Mouse (Mus musculus) embryonic facial prominence, embryonic 10.5 days (tissue): Measurements from ENCODE around the gene Fgf12. TPM values are rescaled to one million over a fixed set of nuclear protein-coding genes. Genes with fewer than 3 reads are reported as not detected.

Experiments used
- DNase-seq: peaks from one replicate; pipeline ENCODE4 v3.0.0-alpha.2; 2017; ENCODE audit warnings: low spot score
- H3K27ac ChIP-seq: fragments of 300-500 bp; sonication (generic); replicated peaks from 2 replicates; pipeline ENCODE4 v1.5.1; 2016; ENCODE audit warnings: mild to moderate bottlenecking
- H3K27me3 ChIP-seq: fragments of 300-500 bp; sonication (generic); replicated peaks from 2 replicates; pipeline ENCODE4 v1.6.1; 2016; ENCODE audit warnings: low read depth, mild to moderate bottlenecking; ENCODE audit not compliant: poor library complexity, severe bottlenecking
- H3K36me3 ChIP-seq: fragments of 300-500 bp; sonication (generic); replicated peaks from 2 replicates; pipeline ENCODE4 v1.6.1; 2016; ENCODE audit warnings: mild to moderate bottlenecking, moderate library complexity
- H3K4me1 ChIP-seq: fragments of 300-500 bp; sonication (generic); 2 replicates; pipeline ENCODE4 v1.6.1; 2016
- H3K4me3 ChIP-seq: fragments of 300-500 bp; sonication (generic); 2 replicates; pipeline ENCODE4 v1.5.1; 2016; ENCODE audit warnings: mild to moderate bottlenecking, moderate library complexity
- H3K9me3 ChIP-seq: fragments of 300-500 bp; sonication (generic); 2 replicates; pipeline ENCODE4 v1.6.1; 2016; ENCODE audit warnings: mild to moderate bottlenecking
- WGBS: fragments of 180-500 bp; shearing (Covaris S2); methylation state at CpG from one replicate; pipeline ENCODE4 v1.1.7; 2016; 5-methylcytosine and 5-hydroxymethylcytosine counted together
- polyA plus RNA-seq: library from polyadenylated mRNA; unstranded; fragments of >200 nt; fragmentation: Nextera tagmentation; extraction: Ambion mirVana; gene quantifications from 2 replicates; pipeline ENCODE4 v1.2.1, GENCODE M21; 2016

The Fgf12 gene
- polyA plus RNA-seq, 1 experiment from 2014 or later: 2.5 TPM

GRCm38 (mm10) chr16:28681625-28682024 is 71.2 kb downstream of the Fgf12 start:
- H3K4me1 ChIP-seq: no peaks in the 10 kb centered on the region
- H3K27ac ChIP-seq: no peak overlapping the region
- no peak for DNase-seq
- no peaks in the 10 kb centered on the region for H3K27me3 ChIP-seq
- H3K4me3 ChIP-seq: no peak overlapping the region
- H3K9me3 ChIP-seq: no peaks in the 10 kb centered on the region
- H3K36me3 ChIP-seq: no peaks in the 10 kb centered on the region
- 85% methylated on average over 3 of the region's 3 CpGs for WGBS

- no peaks in the 10 kb centered on the region for H3K4me1 ChIP-seq
- H3K36me3 ChIP-seq: no peaks in the 10 kb centered on the region
- no peaks in the 10 kb centered on the region for H3K9me3 ChIP-seq
- no peak overlapping the region for H3K4me3 ChIP-seq
- DNase-seq: no peak
- H3K27ac ChIP-seq: no peak overlapping the region
- WGBS: 86% methylated on average over 5 of the region's 5 CpGs
- no peaks in the 10 kb centered on the region for H3K27me3 ChIP-seq
Measured at GRCm38 (mm10) chr16:28668815-28669347, 84.0 kb downstream of the Fgf12 start.

GRCm38 (mm10) chr16:28652640-28653039 is 100.2 kb downstream of the Fgf12 start:
- 89% methylated on average over 10 of the region's 10 CpGs for WGBS
- Histone ChIP-seq H3K27me3 (no peaks in the 10 kb centered on the region), H3K4me1 (no peaks in the 10 kb centered on the region)

GRCm38 (mm10) chr16:28650589-28650988 is 102.3 kb downstream of the Fgf12 start:
- no peaks in the 10 kb centered on the region for H3K4me1 ChIP-seq
- H3K27me3 ChIP-seq: no peaks in the 10 kb centered on the region
- no peak overlapping the region for H3K4me3 ChIP-seq
- DNase-seq: no peak
- WGBS: 80% methylated on average over 3 of the region's 3 CpGs
- H3K36me3 ChIP-seq: no peaks in the 10 kb centered on the region
- no peaks in the 10 kb centered on the region for H3K9me3 ChIP-seq
- H3K27ac ChIP-seq: no peak overlapping the region

More at GRCm38 (mm10) chr16:28652640-28653039, 100.2 kb downstream of the Fgf12 start:
- no peak overlapping the region for H3K27ac ChIP-seq
- H3K36me3 ChIP-seq: no peaks in the 10 kb centered on the region
- no peak overlapping the region for H3K4me3 ChIP-seq
- no peak for DNase-seq
- no peaks in the 10 kb centered on the region for H3K9me3 ChIP-seq

GRCm38 (mm10) chr16:28645030-28645429 is 107.8 kb downstream of the Fgf12 start:
- 91% methylated on average over 3 of the region's 3 CpGs for WGBS
- no peaks in the 10 kb centered on the region for H3K27me3 ChIP-seq
- no peaks in the 10 kb centered on the region for H3K9me3 ChIP-seq
- DNase-seq: no peak
- H3K4me3 ChIP-seq: no peak overlapping the region
- no peaks in the 10 kb centered on the region for H3K4me1 ChIP-seq
- H3K36me3 ChIP-seq: no peaks in the 10 kb centered on the region
- H3K27ac ChIP-seq: no peak overlapping the region

GRCm38 (mm10) chr16:28631721-28632120 is 121.1 kb downstream of the Fgf12 start:
- 84% methylated on average over 5 of the region's 5 CpGs for WGBS
- no peak for DNase-seq
- no peak overlapping the region for H3K27ac ChIP-seq
- no peaks in the 10 kb centered on the region for H3K9me3 ChIP-seq
- H3K4me1 ChIP-seq: no peaks in the 10 kb centered on the region
- no peaks in the 10 kb centered on the region for H3K36me3 ChIP-seq
- H3K4me3 ChIP-seq: no peak overlapping the region
- H3K27me3 ChIP-seq: no peaks in the 10 kb centered on the region

- 0 out of 2 replicates have a peak, but pooled peaks cover under 1% of the 10 kb centered on the region for H3K4me1 ChIP-seq
- WGBS: 91% methylated on average over 11 of the region's 11 CpGs
- no peak overlapping the region for H3K27ac ChIP-seq
- no peak overlapping the region for H3K4me3 ChIP-seq
- DNase-seq: no peak
- no peaks in the 10 kb centered on the region for H3K9me3 ChIP-seq
- H3K36me3 ChIP-seq: no peaks in the 10 kb centered on the region
- no peaks in the 10 kb centered on the region for H3K27me3 ChIP-seq
Measured at GRCm38 (mm10) chr16:28630771-28631484, 121.9 kb downstream of the Fgf12 start.

GRCm38 (mm10) chr16:28626259-28626658 is 126.6 kb downstream of the Fgf12 start:
- H3K9me3 ChIP-seq: peaks cover 10% of the 10 kb centered on the region; the same call in 1 of the 2 replicates
- DNase-seq: no peak
- 0 out of 2 replicates have a peak, but pooled peaks cover 3% of the 10 kb centered on the region for H3K4me1 ChIP-seq
- no peak overlapping the region for H3K4me3 ChIP-seq
- H3K36me3 ChIP-seq: no peaks in the 10 kb centered on the region
- 85% methylated on average over 6 of the region's 6 CpGs for WGBS
- no peak overlapping the region for H3K27ac ChIP-seq
- H3K27me3 ChIP-seq: no peaks in the 10 kb centered on the region

GRCm38 (mm10) chr16:28625689-28626088 is 127.2 kb downstream of the Fgf12 start:
- Histone ChIP-seq H3K27ac (no peak overlapping the region), H3K36me3 (no peaks in the 10 kb centered on the region), H3K27me3 (no peaks in the 10 kb centered on the region), H3K4me1 (0 out of 2 replicates have a peak, but pooled peaks cover 3% of the 10 kb centered on the region), H3K9me3 (peaks cover 10% of the 10 kb centered on the region; the same call in 1 of the 2 replicates), H3K4me3 (no peak overlapping the region)
- WGBS: 59% methylated on average over 5 of the region's 5 CpGs
- peak; percentile 13 for DNase-seq

GRCm38 (mm10) chr16:28614412-28614811 is 138.5 kb downstream of the Fgf12 start:
- H3K9me3 ChIP-seq: no peaks in the 10 kb centered on the region
- peaks cover 20% of the 10 kb centered on the region for H3K4me1 ChIP-seq
- 78% methylated on average over 3 of the region's 3 CpGs for WGBS
- no peaks in the 10 kb centered on the region for H3K27me3 ChIP-seq
- no peaks in the 10 kb centered on the region for H3K36me3 ChIP-seq
- H3K4me3 ChIP-seq: no peak overlapping the region
- no peak for DNase-seq
- no peak overlapping the region for H3K27ac ChIP-seq

GRCm38 (mm10) chr16:28610940-28611339 is 141.9 kb downstream of the Fgf12 start:
- Histone ChIP-seq H3K36me3 (no peaks in the 10 kb centered on the region), H3K27me3 (no peaks in the 10 kb centered on the region), H3K4me3 (no peak overlapping the region), H3K4me1 (peaks cover 23% of the 10 kb centered on the region), H3K27ac (no peak overlapping the region; the same call in 1 of the 2 replicates), H3K9me3 (no peaks in the 10 kb centered on the region)
- peak; percentile 86 for DNase-seq
- 10% methylated on average over 3 of the region's 3 CpGs for WGBS

GRCm38 (mm10) chr16:28603155-28603554 is 149.7 kb downstream of the Fgf12 start:
- Histone ChIP-seq H3K36me3 (no peaks in the 10 kb centered on the region), H3K4me1 (0 out of 2 replicates have a peak, but pooled peaks cover 3% of the 10 kb centered on the region), H3K9me3 (no peaks in the 10 kb centered on the region), H3K4me3 (no peak overlapping the region), H3K27me3 (no peaks in the 10 kb centered on the region), H3K27ac (no peak overlapping the region)
- whole genome bisulfite sequencing: 76% methylated on average over 1 of the region's 1 CpGs
- DNase-seq: no peak

- Histone ChIP-seq H3K27ac (no peak overlapping the region), H3K27me3 (no peaks in the 10 kb centered on the region), H3K36me3 (no peaks in the 10 kb centered on the region), H3K4me1 (no peaks in the 10 kb centered on the region), H3K4me3 (no peak overlapping the region), H3K9me3 (no peaks in the 10 kb centered on the region)
- 81% methylated on average over 4 of the region's 4 CpGs for WGBS
- no peak for DNase-seq
Measured at GRCm38 (mm10) chr16:28601723-28602122, 151.1 kb downstream of the Fgf12 start.
